Mouse (Mus musculus) cerebellum, postnatal 25 days (tissue): ENCODE results near the gene Tcp10c.
"Not testable (repeated sequence)": the region's sequence is repeated elsewhere in the genome, so short reads cannot be mapped to it uniquely, and the experiment has no call there.

Experiments
- DNase-seq, 2 experiments: peaks; one replicate each; pipeline ENCODE4 v3.0.0; 2021; ENCODE audit warnings: mixed read lengths in 2 of 2

Gene Tcp10c

DNA sequence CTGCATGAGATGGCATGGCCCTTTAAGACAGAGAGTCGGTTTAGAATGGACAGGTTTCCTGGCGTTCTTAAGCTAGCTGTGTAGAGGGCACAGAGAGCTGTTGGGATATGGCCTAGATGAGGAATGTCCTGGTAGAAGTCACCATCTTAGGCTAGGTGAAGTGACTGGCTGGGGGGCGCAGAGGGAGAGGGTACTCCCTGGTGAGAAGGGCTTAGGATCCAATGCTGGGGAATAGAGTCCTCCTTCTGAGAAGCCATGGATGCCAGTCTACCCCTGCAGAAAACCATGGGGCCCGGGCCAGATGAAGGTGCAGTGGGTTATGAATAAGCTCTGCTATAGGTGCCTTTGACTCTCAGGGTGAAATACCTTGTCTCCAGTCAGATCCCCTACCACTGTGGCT, at the start of gene Tcp10c:
Gene Tcp10c, plus strand, starts transcription at position 52 of the 400 bp plus-strand sequence.
- not testable (repeated sequence) for DNase-seq

DNA sequence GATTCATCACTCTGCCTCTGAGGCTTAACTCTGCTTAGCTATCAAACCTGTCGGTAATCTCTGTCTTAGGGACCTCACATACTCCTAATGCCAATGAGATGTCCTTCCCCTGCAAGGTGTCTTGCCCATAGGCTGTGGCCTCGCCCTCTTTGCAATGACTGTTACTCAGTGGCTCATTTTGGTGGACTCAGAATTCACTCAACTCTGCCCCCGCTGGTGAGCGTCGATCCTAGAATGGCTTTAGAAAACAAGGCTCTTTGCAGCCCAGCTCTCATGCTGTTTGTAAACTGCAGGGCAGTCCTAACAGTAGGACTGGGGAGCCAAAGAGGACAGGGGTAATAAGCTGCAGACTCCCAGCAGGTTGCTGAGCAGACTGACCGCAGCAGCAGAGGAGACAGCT, 46.5 kb upstream of the Tcp10c start:
- peak in 1 of 2 experiments; percentile 22 for DNase-seq

DNA sequence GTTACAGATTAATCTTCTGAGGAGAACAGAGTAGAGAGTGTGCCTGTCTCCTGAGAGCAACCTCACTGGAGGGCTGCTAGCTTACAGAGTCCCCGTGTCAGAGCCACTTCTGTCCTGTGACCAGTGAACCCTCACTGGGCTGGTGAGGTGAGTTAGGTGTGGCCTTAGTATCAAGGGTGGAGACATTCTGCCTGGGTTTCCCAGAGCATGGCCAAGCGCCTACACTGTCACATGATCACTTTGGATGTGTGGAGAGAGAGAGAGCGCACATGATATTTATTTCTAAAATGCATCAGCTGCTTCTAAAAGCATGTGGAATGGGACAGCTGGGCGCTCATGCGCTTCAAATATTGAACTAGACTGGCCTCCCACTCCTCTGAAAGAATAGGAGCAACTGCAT, 46.0 kb upstream of the Tcp10c start:
- not testable (repeated sequence) for DNase-seq

DNA sequence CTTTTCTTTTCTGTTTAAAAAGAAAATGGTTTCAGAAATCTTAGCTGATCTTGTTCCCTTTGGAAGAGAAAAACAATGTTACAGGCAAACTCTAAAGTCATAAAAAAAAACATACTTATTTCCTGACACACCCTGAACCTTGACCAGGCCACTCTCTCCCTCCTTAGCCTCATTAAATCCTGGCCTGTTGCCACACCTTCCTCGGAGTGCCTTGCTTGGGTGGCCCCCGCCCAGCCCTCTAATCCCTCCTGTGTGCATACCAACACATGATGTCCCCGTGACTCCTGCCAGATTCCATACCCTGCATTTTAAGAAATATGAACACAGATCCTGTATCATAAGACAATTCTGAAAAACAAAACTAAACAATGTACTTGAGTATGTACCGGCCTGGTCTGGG, 45.6 kb upstream of the Tcp10c start:
- DNase-seq: not testable (repeated sequence)

DNA sequence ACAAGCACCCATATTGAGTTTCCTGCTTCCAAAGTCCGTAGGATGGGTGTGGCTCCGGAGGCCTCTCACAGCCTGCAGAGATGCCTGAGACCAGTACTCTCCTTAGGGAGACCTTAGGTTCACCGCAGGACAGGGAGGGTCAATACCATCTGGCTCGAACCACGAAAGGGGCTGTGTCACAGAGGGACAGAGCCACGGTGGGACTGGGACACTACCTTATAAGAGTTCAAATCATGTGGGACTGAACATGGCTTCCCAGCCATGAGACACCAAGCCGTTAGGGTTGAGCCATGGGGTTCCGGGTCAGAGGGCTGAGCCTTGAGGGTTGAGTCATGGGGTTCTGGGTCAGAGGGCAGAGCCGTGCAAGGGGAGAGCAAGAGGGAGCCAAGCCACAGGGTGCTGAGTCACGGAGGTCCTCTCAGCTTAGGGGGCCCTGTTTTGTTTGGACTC, 45.2 kb upstream of the Tcp10c start:
- DNase-seq: not testable (repeated sequence)

DNA sequence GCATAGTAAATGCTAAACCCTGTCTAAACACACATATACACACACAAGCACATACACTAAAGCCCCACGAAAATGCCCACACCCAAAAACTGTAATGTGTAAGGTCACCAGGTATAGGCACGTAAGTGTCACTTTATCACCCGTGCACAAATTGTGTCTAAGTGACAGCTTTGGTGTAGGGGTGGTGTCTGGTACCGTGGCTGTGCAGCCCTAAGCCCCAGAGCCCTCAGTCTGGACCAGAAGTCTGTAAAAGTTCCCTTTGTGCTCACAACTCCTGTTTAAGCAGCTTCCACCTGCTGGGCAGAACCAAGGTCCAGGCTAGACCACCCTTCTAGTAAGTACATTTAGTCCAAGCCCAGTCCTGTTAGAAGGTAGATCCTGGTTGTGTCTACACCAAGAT, 24.4 kb upstream of the Tcp10c start:
- DNase-seq: not testable (repeated sequence)

DNA sequence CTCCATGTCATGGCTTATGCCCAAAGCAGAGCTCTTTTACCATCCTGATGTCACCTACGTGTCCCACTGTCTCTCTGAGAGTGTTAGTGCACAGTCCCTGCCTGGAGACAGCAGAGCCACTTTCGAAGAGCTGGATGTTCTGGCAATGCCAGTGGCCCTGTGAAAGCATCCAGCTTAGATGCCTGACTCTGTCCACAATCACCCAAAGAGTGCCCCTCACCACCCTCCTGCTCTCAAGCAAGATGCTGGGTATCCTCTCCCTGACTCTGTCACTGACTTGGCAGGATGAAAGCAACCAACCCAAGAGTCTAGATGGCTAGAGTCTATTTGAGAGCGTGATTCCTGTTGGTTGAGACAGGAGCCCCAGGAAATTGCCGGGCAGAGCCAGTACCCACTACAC, 23.2 kb upstream of the Tcp10c start:
- DNase-seq: not testable (repeated sequence)

DNA sequence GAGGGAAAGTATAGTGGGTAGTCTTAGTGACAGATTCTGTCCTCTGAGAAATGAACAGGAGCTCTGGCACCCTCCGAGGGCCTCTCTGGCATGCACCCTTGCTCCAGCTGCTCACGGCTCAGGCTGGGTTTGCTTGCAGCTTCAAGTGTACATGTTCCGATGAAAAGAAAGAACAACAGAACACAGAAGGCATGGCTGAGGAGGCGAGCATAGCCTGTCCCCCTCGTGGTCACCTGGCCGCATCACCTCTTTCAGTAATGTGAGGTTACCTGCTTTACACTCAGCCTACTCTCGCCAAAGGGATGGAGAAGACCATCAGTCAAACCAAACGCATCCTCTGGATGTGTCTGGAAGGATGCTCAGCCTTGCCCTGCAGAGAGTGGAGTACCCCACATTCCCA, 21.9 kb upstream of the Tcp10c start:
- not testable (repeated sequence) for DNase-seq

DNA sequence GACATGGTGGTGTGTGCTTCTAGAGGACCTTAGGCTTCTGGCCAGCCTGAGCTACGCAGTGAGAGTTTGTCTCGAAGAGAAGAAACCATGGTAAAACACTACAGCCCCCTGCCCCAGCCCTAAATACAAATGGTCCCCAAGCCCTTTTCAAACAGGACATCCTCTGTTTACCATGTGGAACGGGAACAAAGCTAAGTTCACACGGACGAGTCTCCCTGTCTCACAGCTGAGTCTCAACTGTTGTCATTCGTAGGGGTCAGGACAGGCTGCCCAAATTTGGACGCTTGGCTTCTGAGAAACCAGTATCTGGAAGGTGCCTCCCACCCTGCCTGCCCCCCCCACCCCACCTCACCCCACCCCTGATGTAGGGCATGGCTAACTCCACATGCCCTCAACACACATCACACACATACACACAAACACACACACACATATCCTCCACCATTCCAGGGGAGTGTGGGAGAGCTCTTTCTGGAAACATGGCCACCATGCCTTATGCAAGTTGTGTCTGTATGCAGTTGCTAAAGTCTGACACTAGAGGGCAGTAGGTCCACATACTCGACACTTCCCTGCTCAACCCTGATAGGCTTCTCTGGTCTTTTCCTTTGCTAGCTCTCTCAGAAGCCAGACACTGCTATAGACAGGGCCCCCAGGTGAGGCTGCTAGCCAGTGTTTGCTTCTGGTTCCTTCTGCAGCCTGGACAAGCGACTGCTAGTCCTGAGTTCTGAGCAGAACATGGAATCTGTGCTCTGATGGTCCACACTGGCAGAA, 17.2 kb upstream of the Tcp10c start:
- DNase-seq: peak; percentile 41 to 54

DNA sequence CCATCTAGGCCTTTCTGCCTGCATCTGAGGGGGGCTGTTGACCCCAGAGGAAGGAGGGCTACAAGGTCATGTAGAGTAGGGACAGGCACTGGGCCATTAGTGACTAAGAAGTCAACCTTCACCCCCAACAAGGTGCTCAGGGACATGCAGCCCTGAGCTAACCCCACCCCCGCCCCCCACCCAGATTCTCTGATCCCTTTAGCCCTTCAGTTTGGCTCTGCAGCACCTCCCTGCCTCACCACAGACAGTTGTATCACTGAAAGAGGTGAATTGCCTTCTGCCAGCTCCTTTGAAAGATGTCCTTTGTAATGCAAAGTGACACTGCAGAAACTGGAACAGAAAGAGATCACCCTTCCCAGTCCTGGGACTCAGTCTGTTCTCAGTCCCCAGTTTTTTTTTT, 16.4 kb upstream of the Tcp10c start:
- not testable (repeated sequence) for DNase-seq

DNA sequence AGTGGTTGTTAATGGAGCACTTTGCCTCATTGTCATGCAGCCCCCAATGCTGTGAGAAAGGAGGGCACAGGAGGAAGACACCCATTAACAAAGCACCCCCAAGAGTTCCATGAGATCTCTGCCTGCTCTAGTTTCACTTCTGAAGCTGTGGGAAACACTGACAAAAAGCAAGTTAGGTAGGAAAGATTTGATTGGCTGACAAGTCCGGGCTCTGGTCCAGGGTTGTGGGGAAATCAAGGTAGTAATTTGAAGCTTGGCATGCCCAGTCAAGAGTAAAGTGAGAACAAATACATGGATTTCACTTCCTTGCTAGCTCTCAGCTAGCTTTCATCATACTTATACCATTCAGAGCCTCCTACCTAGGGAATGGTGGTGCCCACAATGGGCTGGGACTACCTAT, 14.3 kb upstream of the Tcp10c start:
- not testable (repeated sequence) for DNase-seq

DNA sequence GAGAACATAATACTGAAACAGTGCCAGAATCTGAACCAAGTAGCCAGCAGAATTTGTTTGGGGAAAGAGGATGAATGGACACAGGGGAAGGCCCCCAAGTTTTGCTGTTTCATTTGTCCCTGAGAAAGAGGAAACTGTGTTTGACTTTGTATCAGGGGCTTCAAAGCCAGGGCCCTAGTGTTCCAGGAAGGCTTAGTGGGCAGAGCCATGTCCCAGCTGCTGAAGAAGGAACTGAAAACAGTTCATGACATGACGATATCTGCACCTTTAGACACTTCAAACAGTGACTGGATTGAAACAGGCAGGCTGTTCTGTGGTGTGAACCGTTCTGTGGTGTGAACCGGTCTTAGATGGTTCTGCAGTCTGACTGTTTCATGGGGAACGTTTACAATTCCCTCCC, 8.4 kb upstream of the Tcp10c start:
- not testable (repeated sequence) for DNase-seq

DNA sequence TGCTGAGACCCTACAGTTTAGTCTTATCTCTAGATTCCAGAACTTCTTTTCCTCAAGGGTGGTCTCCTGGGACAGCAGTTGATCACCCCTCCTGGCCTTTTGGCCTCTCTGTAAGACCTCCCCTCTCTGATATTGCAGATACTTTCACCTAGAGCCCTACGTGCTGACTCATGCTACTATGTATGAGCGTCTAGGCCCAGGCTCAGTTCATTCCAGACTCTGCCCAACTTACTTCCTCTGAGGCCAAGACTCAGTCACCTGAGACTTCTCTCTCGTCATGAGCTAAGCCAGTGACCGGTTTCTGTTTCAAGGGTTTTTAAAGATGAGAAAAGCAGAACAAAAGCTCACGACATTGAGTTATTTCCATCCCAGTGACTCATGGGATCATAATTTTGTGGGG, 4.8 kb upstream of the Tcp10c start:
- DNase-seq: not testable (repeated sequence)

DNA sequence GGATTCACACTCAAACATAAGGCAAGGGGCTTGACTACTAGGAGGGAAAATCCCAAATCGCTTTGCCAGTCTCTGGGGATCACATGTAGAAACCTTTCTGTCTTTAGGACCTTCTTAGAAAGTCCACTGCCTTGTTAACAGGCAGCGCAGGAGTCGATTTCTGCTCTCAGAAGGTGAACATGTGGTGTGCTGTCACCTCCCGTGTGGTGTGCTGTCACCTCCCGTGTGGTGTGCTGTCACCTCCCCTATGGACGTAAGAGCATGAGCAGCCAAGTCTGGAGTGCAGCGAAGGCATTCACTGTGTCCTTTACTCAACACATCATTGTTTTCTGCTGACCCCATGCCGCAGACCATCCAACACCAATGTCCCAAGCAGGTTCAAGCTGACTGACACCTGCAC, 1.1 kb upstream of the Tcp10c start:
- not testable (repeated sequence) for DNase-seq

DNA sequence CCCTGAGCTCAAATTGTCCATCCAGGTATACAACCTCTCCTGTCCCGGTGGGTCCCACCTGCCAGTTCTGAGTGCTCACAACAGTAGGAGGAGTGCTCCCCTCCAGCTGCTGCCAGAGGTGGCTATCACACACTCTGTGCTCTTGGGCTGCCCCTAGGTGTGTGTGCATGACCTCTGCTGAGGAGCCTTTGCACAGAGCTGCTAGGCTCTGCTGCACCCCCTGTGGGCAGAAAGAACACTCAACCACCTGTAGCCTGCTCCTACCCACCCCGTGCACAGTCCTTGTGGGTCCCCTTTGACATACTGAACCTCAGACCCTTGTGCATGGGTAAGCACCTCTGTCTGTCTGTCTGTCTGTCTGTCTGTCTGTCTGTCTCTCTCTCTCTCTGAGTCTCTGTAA, 8.1 kb downstream of the Tcp10c start:
- DNase-seq: not testable (repeated sequence)

DNA sequence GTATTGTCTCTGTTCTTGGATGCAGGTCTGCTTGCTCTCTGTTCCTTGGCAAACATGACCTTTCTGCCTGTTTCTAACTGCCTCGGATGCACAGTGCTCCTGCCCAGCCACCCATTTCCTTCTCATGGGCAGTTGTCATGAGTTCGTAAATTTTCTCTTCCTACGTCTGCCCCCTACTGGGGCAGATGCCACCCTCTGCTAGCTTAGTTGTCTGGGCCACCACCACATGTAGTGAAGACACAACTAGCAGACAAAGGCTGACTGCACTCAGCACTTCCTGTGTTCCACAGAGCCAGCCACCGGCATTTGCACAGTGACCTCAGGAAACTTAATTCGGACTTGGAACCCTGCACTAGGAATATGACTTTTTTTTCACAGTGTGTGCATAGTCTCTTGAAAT, 9.4 kb downstream of the Tcp10c start:
- not testable (repeated sequence) for DNase-seq

DNA sequence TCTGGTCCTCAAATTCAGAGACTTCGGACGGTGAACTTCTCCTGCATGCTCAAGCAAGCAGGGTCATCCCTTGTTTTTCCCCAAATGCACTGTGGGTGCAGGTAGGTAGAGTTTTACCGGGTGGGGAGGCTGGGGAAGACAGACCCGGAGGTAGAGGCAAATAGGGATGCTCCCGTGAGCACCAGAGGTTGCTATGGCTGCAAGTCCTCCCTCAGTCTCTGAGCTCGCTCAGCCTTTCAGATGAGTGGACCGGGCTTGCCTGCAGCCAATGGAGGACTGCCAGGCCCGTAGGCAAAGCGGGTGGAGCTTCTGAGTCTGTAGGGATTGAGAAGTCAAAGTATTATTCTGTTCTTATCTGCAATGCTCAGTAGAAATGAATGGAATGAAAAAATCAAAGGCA, 9.8 kb downstream of the Tcp10c start:
- not testable (repeated sequence) for DNase-seq

DNA sequence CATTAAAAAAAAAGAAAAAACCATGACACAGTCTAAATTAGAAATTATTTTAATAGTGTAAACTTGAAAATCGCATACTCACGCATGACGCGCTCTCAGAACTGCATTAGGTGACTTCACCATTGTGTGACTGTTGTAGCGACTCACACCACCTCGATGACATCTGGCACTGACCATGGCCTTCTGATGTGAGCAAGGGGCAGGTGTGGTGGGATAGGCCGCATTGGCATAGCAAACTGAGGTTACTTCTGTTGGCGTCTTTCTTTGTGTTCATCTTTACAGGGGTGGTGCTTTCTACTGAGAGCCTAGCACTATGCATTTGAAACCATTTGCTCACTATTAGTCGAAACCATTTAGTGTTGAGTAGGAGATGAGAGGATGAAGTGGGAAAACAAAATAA, 12.8 kb downstream of the Tcp10c start:
- not testable (repeated sequence) for DNase-seq

DNA sequence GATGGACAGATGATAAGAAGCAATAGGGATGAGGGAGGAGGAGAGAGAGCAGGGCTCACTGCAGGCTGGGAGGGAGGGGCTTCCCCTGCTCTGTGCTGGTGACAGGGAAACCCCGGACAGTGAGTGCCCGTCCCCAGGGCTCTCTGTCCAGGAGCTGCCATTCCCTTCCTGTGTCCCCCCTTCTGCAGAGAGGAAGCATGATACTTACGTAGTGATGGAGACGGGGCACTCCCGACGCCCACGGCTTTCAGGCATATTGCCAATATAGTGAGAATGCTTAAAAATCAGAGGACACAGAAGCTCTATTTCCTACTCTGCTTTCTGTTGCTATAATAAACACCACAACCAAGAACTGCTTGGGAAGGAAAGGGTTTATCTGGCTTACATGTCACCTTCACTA, 14.3 kb downstream of the Tcp10c start:
- not testable (repeated sequence) for DNase-seq

DNA sequence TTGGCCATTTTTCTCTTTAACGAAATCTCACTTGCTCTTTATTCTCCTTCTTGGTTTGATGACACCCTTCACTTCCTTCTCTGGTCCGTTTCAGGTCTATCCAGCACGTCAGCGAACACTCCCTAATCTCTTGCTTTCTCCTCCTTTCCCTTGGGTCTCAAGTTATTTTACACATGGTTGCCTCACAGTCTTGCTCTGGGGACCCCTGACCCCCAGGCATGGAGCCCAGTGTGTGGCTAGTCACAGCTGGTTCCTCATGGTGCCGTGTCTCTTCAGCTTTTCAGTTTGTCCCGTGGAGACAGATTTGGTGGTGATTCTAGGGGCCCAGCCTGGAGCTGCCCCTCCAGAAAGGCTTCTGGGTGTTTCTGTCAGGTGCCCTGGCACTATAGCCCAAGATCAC, 16.4 kb downstream of the Tcp10c start:
- DNase-seq: not testable (repeated sequence)

DNA sequence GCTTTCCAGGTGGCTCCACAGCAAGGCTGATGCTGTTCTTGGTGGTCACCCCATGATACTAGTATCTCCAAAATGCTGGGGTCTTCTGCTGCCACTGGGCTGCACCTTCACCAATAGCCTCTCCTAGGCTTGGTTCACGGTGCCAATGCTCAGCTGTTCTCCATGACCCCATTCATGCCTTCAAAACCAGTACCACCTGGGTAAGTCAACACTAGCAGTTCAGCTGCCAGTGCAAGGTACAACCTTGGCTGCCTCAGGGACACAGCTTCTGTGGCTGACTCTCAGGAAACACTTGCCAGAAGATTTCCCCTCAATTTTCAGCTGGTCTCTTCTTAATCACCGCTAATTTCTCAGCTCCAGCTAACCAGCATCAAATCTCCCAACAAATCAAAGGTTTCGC, 24.0 kb downstream of the Tcp10c start:
- DNase-seq: not testable (repeated sequence)

DNA sequence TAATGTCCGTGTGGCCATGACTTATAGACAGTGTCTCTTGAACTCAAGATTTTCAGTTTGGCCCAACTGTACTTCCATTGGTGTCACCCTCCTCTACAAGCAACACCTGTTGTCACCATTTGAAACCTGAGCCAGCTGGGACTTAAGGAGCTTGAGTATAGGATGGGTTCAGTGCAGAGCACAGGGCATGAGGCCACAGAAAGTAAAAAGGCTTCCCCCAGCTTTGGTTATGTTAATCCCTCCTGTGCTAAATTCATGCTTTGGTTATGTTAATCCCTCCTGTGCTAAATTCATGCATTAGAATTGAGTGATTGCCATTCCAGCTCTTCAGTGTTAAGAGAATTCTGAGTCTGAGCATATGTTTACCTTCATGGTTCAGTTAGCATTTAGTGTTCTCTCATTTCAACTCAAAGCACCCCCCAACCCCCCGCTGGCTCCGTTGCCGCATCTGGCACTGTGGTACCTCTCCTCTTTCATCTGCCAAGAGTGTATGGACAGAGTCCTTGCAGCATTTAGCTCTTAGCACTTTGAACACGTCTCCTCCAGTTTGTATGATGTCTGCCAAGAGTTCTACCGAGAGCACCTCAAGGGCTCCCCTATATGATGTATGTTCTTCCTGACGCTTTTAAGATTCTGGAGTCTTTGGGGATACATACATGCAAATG, 25.7 kb downstream of the Tcp10c start:
- DNase-seq: not testable (repeated sequence)

DNA sequence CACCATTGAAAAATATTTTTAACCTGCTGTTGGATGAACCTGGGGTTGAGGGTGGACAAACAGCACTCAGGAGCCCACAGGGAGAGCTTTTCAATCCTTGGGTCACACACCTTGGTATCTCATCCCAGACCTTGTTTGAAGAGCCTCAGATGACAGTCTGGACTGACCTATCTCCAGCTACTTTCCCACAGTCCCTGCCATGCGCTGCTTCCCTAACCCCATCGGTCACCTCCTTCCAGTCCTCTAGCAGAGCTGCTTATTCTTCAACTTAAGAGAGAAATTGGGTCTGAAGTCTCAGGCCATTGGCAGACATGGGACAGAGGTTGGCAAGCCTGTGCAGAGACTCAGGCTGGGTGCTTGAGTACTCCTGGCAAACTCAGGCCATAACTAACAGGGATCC, 26.9 kb downstream of the Tcp10c start:
- not testable (repeated sequence) for DNase-seq

DNA sequence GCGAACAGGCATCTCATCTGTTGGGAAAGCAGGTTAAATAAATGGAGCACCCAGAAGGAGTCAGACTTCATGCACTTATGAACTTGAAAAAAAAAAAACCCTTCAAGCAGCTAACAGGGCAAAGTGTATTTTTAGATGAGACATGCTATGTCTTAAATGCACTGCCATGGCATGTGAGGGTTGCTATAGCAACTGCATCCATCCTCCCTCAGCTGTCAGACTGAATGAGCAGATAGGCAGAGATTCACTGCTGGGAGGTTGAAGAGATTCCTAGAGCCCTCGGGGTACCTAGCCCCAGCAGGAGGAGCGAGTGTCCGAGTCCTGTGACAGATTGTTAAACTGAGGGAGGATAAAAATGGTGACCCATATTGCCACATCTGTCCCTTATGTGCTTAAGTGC, 36.6 kb downstream of the Tcp10c start:
- not testable (repeated sequence) for DNase-seq
